Mouse (Mus musculus) lung, postnatal 36 days (tissue): ENCODE data around the gene Mylpf.

Source experiments
- DNase-seq: peaks from one replicate; pipeline ENCODE4 v3.0.0; 2022; ENCODE audit warnings: mixed read lengths

The Mylpf gene

GRCm38 (mm10) chr7:127207374-127208294 lies 1.1 kb upstream of the Mylpf start:
- DNase-seq = no peak

GRCm38 (mm10) chr7:127208295-127208552 lies 466 bp upstream of the Mylpf start, which contains the start of gene Tbc1d10b:
Gene Tbc1d10b (minus strand): TSS chr7:127208468.
- no peak for DNase-seq

- DNase-seq = no peak
Measured at GRCm38 (mm10) chr7:127209851-127210250, 1.2 kb downstream of the Mylpf start.

- DNase-seq = no peak
Measured at GRCm38 (mm10) chr7:127210266-127210665, 1.6 kb downstream of the Mylpf start.

GRCm38 (mm10) chr7:127211014-127211745 lies 2.5 kb downstream of the Mylpf start:
- DNase-seq = no peak

GRCm38 (mm10) chr7:127212432-127213250 lies 4.0 kb downstream of the Mylpf start:
- no peak for DNase-seq

GRCm38 (mm10) chr7:127213485-127213884 lies 4.8 kb downstream of the Mylpf start:
- peak; percentile 65 for DNase-seq

GRCm38 (mm10) chr7:127213930-127214329 lies 5.2 kb downstream of the Mylpf start:
- no peak for DNase-seq

- DNase-seq = no peak
Measured at GRCm38 (mm10) chr7:127214521-127214920, 5.8 kb downstream of the Mylpf start.

- peak; percentile 77 for DNase-seq
Measured at GRCm38 (mm10) chr7:127214981-127215871, 6.5 kb downstream of the Mylpf start.

GRCm38 (mm10) chr7:127216307-127216706 lies 7.6 kb downstream of the Mylpf start:
- no peak for DNase-seq

GRCm38 (mm10) chr7:127217475-127217874 lies 8.8 kb downstream of the Mylpf start:
- no peak for DNase-seq

- DNase-seq = no peak
Measured at GRCm38 (mm10) chr7:127217901-127218642, 9.4 kb downstream of the Mylpf start.

- DNase-seq = no peak
Measured at GRCm38 (mm10) chr7:127218670-127219069, 10.0 kb downstream of the Mylpf start.

GRCm38 (mm10) chr7:127220440-127220839 lies 11.8 kb downstream of the Mylpf start:
- no peak for DNase-seq

GRCm38 (mm10) chr7:127223106-127223505 lies 14.4 kb downstream of the Mylpf start:
- no peak for DNase-seq

- DNase-seq = no peak
Measured at GRCm38 (mm10) chr7:127223515-127224478, 15.1 kb downstream of the Mylpf start.

GRCm38 (mm10) chr7:127224616-127225015 lies 15.9 kb downstream of the Mylpf start:
- no peak for DNase-seq

- no peak for DNase-seq
Measured at GRCm38 (mm10) chr7:127225147-127225995, 16.7 kb downstream of the Mylpf start.
